Mouse (Mus musculus): Measurements from ENCODE around the gene Med11.
"Not testable (repeated sequence)": the region's sequence is repeated elsewhere in the genome, so short reads cannot be mapped to it uniquely, and the experiment has no call there.

Gene Med11

GRCm38 (mm10) chr11:70451797-70452498 lies at the start of gene Med11:
Gene Med11, plus strand, starts transcription at chr11:70451919.
- peak; percentile 89 for DNase-seq

GRCm38 (mm10) chr11:70403598-70403997 lies 48.1 kb upstream of the Med11 start:
- no peak for DNase-seq

- DNase-seq, result peak; percentile 96
These were observed 42.0 kb upstream of the Med11 start, which contains the start of gene Pelp1 for GRCm38 (mm10) chr11:70409594-70410296. Gene Pelp1, minus strand, starts transcription at chr11:70410031.

- DNase-seq, result no peak
These were observed 41.4 kb upstream of the Med11 start for GRCm38 (mm10) chr11:70410297-70410643.

GRCm38 (mm10) chr11:70412591-70412990 lies 39.1 kb upstream of the Med11 start:
- no peak for DNase-seq

- peak; percentile 84 for DNase-seq
These were observed 37.8 kb upstream of the Med11 start for GRCm38 (mm10) chr11:70413961-70414360.

- DNase-seq, result no peak
These were observed 33.5 kb upstream of the Med11 start for GRCm38 (mm10) chr11:70418199-70418598.

- no peak for DNase-seq
These were observed 32.2 kb upstream of the Med11 start for GRCm38 (mm10) chr11:70419486-70419885.

GRCm38 (mm10) chr11:70426598-70426997 lies 25.1 kb upstream of the Med11 start:
- not testable (repeated sequence) for DNase-seq

GRCm38 (mm10) chr11:70431574-70431973 lies 20.1 kb upstream of the Med11 start:
- no peak for DNase-seq

GRCm38 (mm10) chr11:70432048-70432894 lies 19.4 kb upstream of the Med11 start, which contains the start of gene Arrb2:
Gene Arrb2, plus strand, starts transcription at chr11:70432635.
- peak; percentile 99 for DNase-seq

- DNase-seq, result no peak
These were observed 18.7 kb upstream of the Med11 start for GRCm38 (mm10) chr11:70432895-70433568.

- no peak for DNase-seq
These were observed 18.2 kb upstream of the Med11 start for GRCm38 (mm10) chr11:70433569-70433943.

GRCm38 (mm10) chr11:70433951-70434350 lies 17.8 kb upstream of the Med11 start:
- DNase-seq, result no peak

- no peak for DNase-seq
These were observed 16.2 kb upstream of the Med11 start for GRCm38 (mm10) chr11:70435476-70435875.

GRCm38 (mm10) chr11:70437426-70437825 lies 14.3 kb upstream of the Med11 start:
- DNase-seq, result no peak

- no peak for DNase-seq
These were observed 12.9 kb upstream of the Med11 start for GRCm38 (mm10) chr11:70438728-70439374.

- no peak for DNase-seq
These were observed 11.1 kb upstream of the Med11 start for GRCm38 (mm10) chr11:70440637-70441036.

GRCm38 (mm10) chr11:70441882-70442281 lies 9.8 kb upstream of the Med11 start:
- no peak for DNase-seq

- DNase-seq, result no peak
These were observed 7.8 kb upstream of the Med11 start for GRCm38 (mm10) chr11:70443964-70444363.

- DNase-seq, result no peak
These were observed 7.1 kb upstream of the Med11 start for GRCm38 (mm10) chr11:70444667-70445066.

- no peak for DNase-seq
These were observed 5.0 kb upstream of the Med11 start for GRCm38 (mm10) chr11:70446756-70447155.
